Mouse (Mus musculus): ENCODE measurements around the gene Akr1c6.

- TF ChIP-seq CTCF (IDR thresholded peaks at IDR 0.05): no peak
- TF ChIP-seq EP300 (IDR thresholded peaks at IDR 0.05): no peak
Observed at GRCm38 (mm10) chr13:4384918-4385317, 49.2 kb upstream of the Akr1c6 start.
